Mouse (Mus musculus) forebrain, embryonic 12.5 days (tissue): ENCODE results near the gene Gm20388. TPM values are rescaled to one million over a fixed set of nuclear protein-coding genes. Genes with fewer than 3 reads are reported as not detected.

Source experiments
- ATAC-seq: fragments of 200-750 bp; cut with Nextera tagmentation; 2 replicates; pipeline ENCODE4 v1.8.0; 2017; ENCODE audit warnings: moderate TSS enrichment; ENCODE audit not compliant: low FRiP score
- H3K27ac ChIP-seq: fragments of 300-500 bp; sonication (generic); 2 replicates; pipeline ENCODE4 v1.5.1; 2016; ENCODE audit warnings: mild to moderate bottlenecking
- H3K27me3 ChIP-seq: fragments of 300-500 bp; sonication (generic); 2 replicates; pipeline ENCODE4 v1.6.1; 2016; ENCODE audit warnings: mild to moderate bottlenecking
- H3K36me3 ChIP-seq: fragments of 300-500 bp; sonication (generic); replicated peaks from 2 replicates; pipeline ENCODE4 v1.6.1; 2016; ENCODE audit warnings: mild to moderate bottlenecking
- H3K4me1 ChIP-seq: fragments of 300-500 bp; sonication (generic); 2 replicates; pipeline ENCODE4 v1.6.1; 2016
- H3K4me2 ChIP-seq: fragments of 300-500 bp; sonication (generic); 2 replicates; pipeline ENCODE4 v1.6.1; 2016; ENCODE audit warnings: mild to moderate bottlenecking, moderate library complexity
- H3K4me3 ChIP-seq: fragments of 300-500 bp; sonication (generic); replicated peaks from 2 replicates; pipeline ENCODE4 v1.5.1; 2016; ENCODE audit warnings: mild to moderate bottlenecking
- H3K9ac ChIP-seq: fragments of 300-500 bp; sonication (generic); 2 replicates; pipeline ENCODE4 v1.6.1; 2016; ENCODE audit warnings: mild to moderate bottlenecking
- H3K9me3 ChIP-seq: fragments of 300-500 bp; sonication (generic); 2 replicates; pipeline ENCODE4 v1.6.1; 2016
- WGBS: fragments of 180-500 bp; shearing (Covaris S2); methylation state at CpG from one replicate; pipeline ENCODE4 v1.1.7; 2016; 5-methylcytosine and 5-hydroxymethylcytosine counted together
- polyA plus RNA-seq: library from polyadenylated mRNA; unstranded; fragments of >200 nt; fragmentation: Nextera tagmentation; extraction: Ambion mirVana; gene quantifications from 2 replicates; pipeline ENCODE4 v1.2.1, GENCODE M21; 2016

Gm20388 gene
- polyA plus RNA-seq, 1 experiment from 2014 or later: not detected

GRCm38 (mm10) chr8:121174721-121175539, 1264.3 kb downstream of the Gm20388 start:
- 49% methylated on average over 30 of the region's 30 CpGs for WGBS
- peak; percentile 33; the same call in 1 of the 2 replicates for ATAC-seq
- no peaks in the 10 kb centered on the region for H3K36me3 ChIP-seq
- H3K4me1 ChIP-seq: peaks cover 17% of the 10 kb centered on the region
- no peak overlapping the region for H3K4me2 ChIP-seq
- no peak overlapping the region for H3K27ac ChIP-seq
- peaks cover 23% of the 10 kb centered on the region for H3K27me3 ChIP-seq
- no peaks in the 10 kb centered on the region for H3K9me3 ChIP-seq
- H3K9ac ChIP-seq: no peak overlapping the region
- H3K4me3 ChIP-seq: no peak overlapping the region

GRCm38 (mm10) chr8:121175540-121176090, 1265.0 kb downstream of the Gm20388 start:
- H3K4me2 ChIP-seq: no peak overlapping the region
- H3K4me3 ChIP-seq: no peak overlapping the region
- H3K36me3 ChIP-seq: no peaks in the 10 kb centered on the region
- H3K9me3 ChIP-seq: no peaks in the 10 kb centered on the region
- ATAC-seq: no peak
- peaks cover 14% of the 10 kb centered on the region for H3K4me1 ChIP-seq
- no peak overlapping the region for H3K9ac ChIP-seq
- H3K27ac ChIP-seq: no peak overlapping the region
- peaks cover 23% of the 10 kb centered on the region for H3K27me3 ChIP-seq
- 59% methylated on average over 8 of the region's 8 CpGs for WGBS

GRCm38 (mm10) chr8:121176291-121176690, 1265.7 kb downstream of the Gm20388 start:
- no peak overlapping the region for H3K4me3 ChIP-seq
- H3K4me1 ChIP-seq: peaks cover 18% of the 10 kb centered on the region
- no peak for ATAC-seq
- H3K4me2 ChIP-seq: no peak overlapping the region
- 26% methylated on average over 3 of the region's 3 CpGs for WGBS
- H3K9ac ChIP-seq: no peak overlapping the region
- peaks cover 20% of the 10 kb centered on the region for H3K27me3 ChIP-seq
- H3K27ac ChIP-seq: no peak overlapping the region
- H3K9me3 ChIP-seq: no peaks in the 10 kb centered on the region
- H3K36me3 ChIP-seq: no peaks in the 10 kb centered on the region

- peaks cover 8% of the 10 kb centered on the region for H3K4me1 ChIP-seq
- H3K36me3 ChIP-seq: no peaks in the 10 kb centered on the region
- H3K27me3 ChIP-seq: peaks cover 18% of the 10 kb centered on the region; the same call in 1 of the 2 replicates
- WGBS: 22% methylated on average over 21 of the region's 21 CpGs
- H3K4me2 ChIP-seq: peak overlapping the region; percentile 37
- peak overlapping the region; percentile 14; the same call in 1 of the 2 replicates for H3K27ac ChIP-seq
- no peaks in the 10 kb centered on the region for H3K9me3 ChIP-seq
- no peak overlapping the region; the same call in 1 of the 2 replicates for H3K9ac ChIP-seq
- H3K4me3 ChIP-seq: no peak overlapping the region
- ATAC-seq: peak; percentile 64; the same call in 1 of the 2 replicates
Observed at GRCm38 (mm10) chr8:121180474-121181284, 1270.0 kb downstream of the Gm20388 start.

- peaks cover 8% of the 10 kb centered on the region for H3K4me1 ChIP-seq
- peaks cover 17% of the 10 kb centered on the region; the same call in 1 of the 2 replicates for H3K27me3 ChIP-seq
- H3K27ac ChIP-seq: no peak overlapping the region
- no peak for ATAC-seq
- H3K36me3 ChIP-seq: no peaks in the 10 kb centered on the region
- H3K9me3 ChIP-seq: no peaks in the 10 kb centered on the region
- H3K4me2 ChIP-seq: peak overlapping the region; percentile 37; the same call in 1 of the 2 replicates
- H3K4me3 ChIP-seq: no peak overlapping the region
- WGBS: 77% methylated on average over 10 of the region's 10 CpGs
- no peak overlapping the region for H3K9ac ChIP-seq
Observed at GRCm38 (mm10) chr8:121181285-121181884, 1270.7 kb downstream of the Gm20388 start.

- Histone ChIP-seq H3K36me3 (no peaks in the 10 kb centered on the region), H3K4me3 (no peak overlapping the region), H3K9ac (no peak overlapping the region), H3K27me3 (peaks cover 10% of the 10 kb centered on the region; the same call in 1 of the 2 replicates), H3K27ac (no peak overlapping the region), H3K4me2 (no peak overlapping the region), H3K4me1 (no peaks in the 10 kb centered on the region), H3K9me3 (no peaks in the 10 kb centered on the region)
- 85% methylated on average over 15 of the region's 15 CpGs for WGBS
- ATAC-seq: no peak
Observed at GRCm38 (mm10) chr8:121187491-121188364, 1277.1 kb downstream of the Gm20388 start.

- Histone ChIP-seq H3K9ac (no peak overlapping the region), H3K9me3 (no peaks in the 10 kb centered on the region), H3K36me3 (no peaks in the 10 kb centered on the region), H3K4me1 (no peaks in the 10 kb centered on the region), H3K27me3 (peaks cover 14% of the 10 kb centered on the region; the same call in 1 of the 2 replicates), H3K4me2 (no peak overlapping the region), H3K4me3 (no peak overlapping the region), H3K27ac (no peak overlapping the region)
- 85% methylated on average over 9 of the region's 9 CpGs for WGBS
- ATAC-seq: no peak
Observed at GRCm38 (mm10) chr8:121188994-121189393, 1278.4 kb downstream of the Gm20388 start.

- no peak overlapping the region for H3K4me2 ChIP-seq
- no peaks in the 10 kb centered on the region for H3K4me1 ChIP-seq
- no peaks in the 10 kb centered on the region for H3K9me3 ChIP-seq
- H3K4me3 ChIP-seq: no peak overlapping the region
- no peak overlapping the region for H3K27ac ChIP-seq
- ATAC-seq: no peak
- H3K36me3 ChIP-seq: no peaks in the 10 kb centered on the region
- WGBS: 78% methylated on average over 8 of the region's 8 CpGs
- peaks cover 14% of the 10 kb centered on the region; the same call in 1 of the 2 replicates for H3K27me3 ChIP-seq
- H3K9ac ChIP-seq: no peak overlapping the region
Observed at GRCm38 (mm10) chr8:121192451-121192850, 1281.8 kb downstream of the Gm20388 start.

GRCm38 (mm10) chr8:121195970-121196369, 1285.3 kb downstream of the Gm20388 start:
- Histone ChIP-seq H3K36me3 (no peaks in the 10 kb centered on the region), H3K27ac (no peak overlapping the region), H3K4me2 (no peak overlapping the region), H3K4me1 (no peaks in the 10 kb centered on the region), H3K27me3 (peaks cover 11% of the 10 kb centered on the region; the same call in 1 of the 2 replicates), H3K9me3 (no peaks in the 10 kb centered on the region), H3K4me3 (no peak overlapping the region), H3K9ac (no peak overlapping the region)
- ATAC-seq: no peak
- 87% methylated on average over 7 of the region's 7 CpGs for WGBS

- Histone ChIP-seq H3K9ac (no peak overlapping the region), H3K4me3 (no peak overlapping the region), H3K4me1 (no peaks in the 10 kb centered on the region), H3K9me3 (no peaks in the 10 kb centered on the region), H3K27me3 (peaks cover 11% of the 10 kb centered on the region; the same call in 1 of the 2 replicates), H3K4me2 (no peak overlapping the region), H3K36me3 (no peaks in the 10 kb centered on the region), H3K27ac (no peak overlapping the region)
- no peak for ATAC-seq
- WGBS: 88% methylated on average over 16 of the region's 16 CpGs
Observed at GRCm38 (mm10) chr8:121196726-121197668, 1286.4 kb downstream of the Gm20388 start.
